Mouse (Mus musculus) ES-E14 (cell line): Measurements from ENCODE around the gene Chn1.

Source experiments
- CHD2 ChIP-seq: IDR thresholded peaks from 2 replicates; pipeline ENCODE4 v1.6.1; 2014; ENCODE audit warnings: mild to moderate bottlenecking, low read depth, low read length, inconsistent platforms
- ZC3H11A ChIP-seq: IDR thresholded peaks from 2 replicates; pipeline ENCODE4 v1.6.1; 2012; ENCODE audit warnings: low read depth, mild to moderate bottlenecking, inconsistent platforms, low read length, borderline replicate concordance

- no peak for TF ChIP-seq ZC3H11A
- TF ChIP-seq CHD2, result no peak
Observed at GRCm38 (mm10) chr2:73774786-73775682, at the start of gene Chn1.
